Mouse (Mus musculus) cerebellum, adult 18-20 months (tissue): ENCODE data around the gene Il18.
"Not testable (repeated sequence)": the region's sequence is repeated elsewhere in the genome, so short reads cannot be mapped to it uniquely, and the experiment has no call there.

Source experiments
- DNase-seq, 2 experiments: peaks; one replicate each; pipeline ENCODE4 v3.0.0; 2021

Gene Il18

DNA sequence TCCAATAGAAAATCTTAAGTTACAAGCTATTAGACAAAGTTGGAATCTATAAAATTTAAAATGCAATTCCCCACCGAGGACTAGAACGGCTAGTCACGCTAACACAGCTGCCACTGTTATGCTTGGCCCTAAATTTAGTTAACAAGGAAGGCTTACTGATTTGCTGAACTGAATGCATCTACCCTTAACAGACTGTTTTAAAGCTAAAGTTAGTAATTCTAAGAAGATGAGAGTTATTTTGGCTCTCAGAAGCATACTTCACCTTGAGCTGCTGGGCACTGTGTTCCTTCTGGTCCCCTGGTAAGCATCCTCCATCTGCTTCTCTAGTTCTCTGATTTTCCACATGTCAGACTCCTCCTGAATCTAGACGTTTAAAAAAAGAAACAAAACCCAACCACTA lies 57.5 kb downstream of the Il18 start:
- no peak for DNase-seq

- DNase-seq = no peak
Observed at GRCm38 (mm10) chr9:50616161-50616560, 61.5 kb downstream of the Il18 start.

GRCm38 (mm10) chr9:50616766-50617603 lies 62.4 kb downstream of the Il18 start, which contains the start of the genes Pih1d2 and Nkapd1:
Pih1d2 (plus strand) TSS chr9:50617321.
Nkapd1 (minus strand) TSS chr9:50617464.
- DNase-seq = peak; percentile 80 to 87

GRCm38 (mm10) chr9:50617794-50618330 lies 63.2 kb downstream of the Il18 start:
- DNase-seq = no peak

- DNase-seq = not testable (repeated sequence)
Observed at GRCm38 (mm10) chr9:50630903-50631302, 76.3 kb downstream of the Il18 start.
